Mouse (Mus musculus) ovary, postnatal 36 days (tissue): ENCODE measurements around the gene Mtmr2.

Source experiments
- DNase-seq: peaks from one replicate; pipeline ENCODE4 v3.0.0; 2022; ENCODE audit warnings: low spot score, mixed read lengths

Gene Mtmr2

DNA sequence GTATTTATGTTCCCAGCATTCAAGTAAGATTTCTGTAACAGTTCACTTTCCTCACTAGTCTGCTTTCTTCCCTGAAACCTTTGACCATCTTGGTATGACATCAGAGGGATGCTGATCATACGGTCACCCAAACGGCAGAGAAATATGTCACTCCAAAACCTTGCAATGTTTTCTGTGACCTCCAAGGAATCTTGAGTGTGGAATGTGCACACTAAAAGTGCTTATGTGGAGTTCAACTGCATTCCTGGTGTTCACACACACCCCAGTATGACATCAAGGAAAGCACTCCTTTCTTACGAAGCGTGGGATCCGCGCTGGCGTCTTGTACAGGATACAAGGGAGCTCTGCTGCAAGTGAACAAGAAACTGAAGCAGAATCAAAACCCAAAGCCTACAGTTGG lies 58.6 kb downstream of the Mtmr2 start:
- no peak for DNase-seq

DNA sequence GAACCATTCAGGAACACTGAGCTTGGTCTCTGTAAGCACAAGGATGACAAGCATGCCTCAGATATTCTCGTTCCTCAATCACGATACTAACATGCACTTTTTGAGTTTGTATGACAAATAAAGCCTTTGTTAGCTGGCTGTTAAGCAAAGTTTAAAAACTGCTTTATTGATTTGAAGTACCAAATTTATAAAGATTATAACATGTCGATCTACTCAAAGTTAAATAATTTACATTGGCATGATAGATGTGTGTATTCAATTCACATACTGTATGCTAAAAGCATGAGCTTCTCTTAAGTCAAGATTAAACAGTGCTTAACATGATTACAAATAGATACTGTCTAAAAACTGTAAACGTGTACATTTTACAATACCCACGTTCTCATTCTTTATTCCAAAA lies 59.4 kb downstream of the Mtmr2 start:
- no peak for DNase-seq

DNA sequence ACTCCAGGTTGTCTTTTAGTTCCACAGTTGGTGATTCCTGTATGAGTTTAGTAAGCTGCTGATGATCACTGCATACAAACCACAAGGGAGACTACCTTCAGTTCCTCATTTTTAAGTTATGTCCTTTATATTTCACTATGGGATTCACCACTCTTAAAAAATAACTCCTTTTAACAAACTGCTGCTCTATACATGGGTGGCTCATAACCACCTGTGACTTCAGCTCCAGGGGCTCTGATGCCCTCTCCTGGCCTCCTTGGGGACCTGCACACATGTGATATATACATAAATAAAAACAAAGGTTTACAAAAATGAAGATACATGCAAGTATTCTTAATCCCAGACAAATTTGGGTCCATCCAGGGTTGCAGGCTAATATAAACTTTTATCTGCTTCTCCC lies 61.7 kb downstream of the Mtmr2 start:
- DNase-seq, result no peak

- no peak for DNase-seq
These were observed 70.2 kb downstream of the Mtmr2 start for GRCm38 (mm10) chr9:13818369-13818768.

- DNase-seq, result no peak
These were observed 72.6 kb downstream of the Mtmr2 start for GRCm38 (mm10) chr9:13820774-13821173.

- DNase-seq, result no peak
These were observed 77.7 kb downstream of the Mtmr2 start for GRCm38 (mm10) chr9:13825896-13826295.

DNA sequence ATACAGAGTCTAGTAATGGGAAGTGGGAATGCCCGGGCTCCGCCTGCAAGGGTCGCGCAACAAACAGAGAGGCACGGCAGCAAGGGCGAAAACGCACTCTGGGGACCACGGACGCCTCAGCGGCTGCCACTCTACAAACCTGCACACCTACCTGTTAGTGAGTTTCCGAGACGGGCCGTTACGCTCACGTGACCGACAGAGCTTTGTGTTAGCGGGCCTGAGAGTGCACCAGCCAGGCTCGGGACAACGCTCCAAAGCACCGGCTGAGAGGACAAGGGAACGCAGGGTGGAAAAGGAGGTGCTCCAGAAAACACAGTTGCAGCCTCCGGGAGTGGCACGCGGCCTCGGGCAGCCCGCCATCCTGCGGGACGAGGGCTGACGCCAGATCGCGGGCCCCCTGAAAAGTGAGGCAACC lies 78.2 kb downstream of the Mtmr2 start:
- peak; percentile 63 for DNase-seq

DNA sequence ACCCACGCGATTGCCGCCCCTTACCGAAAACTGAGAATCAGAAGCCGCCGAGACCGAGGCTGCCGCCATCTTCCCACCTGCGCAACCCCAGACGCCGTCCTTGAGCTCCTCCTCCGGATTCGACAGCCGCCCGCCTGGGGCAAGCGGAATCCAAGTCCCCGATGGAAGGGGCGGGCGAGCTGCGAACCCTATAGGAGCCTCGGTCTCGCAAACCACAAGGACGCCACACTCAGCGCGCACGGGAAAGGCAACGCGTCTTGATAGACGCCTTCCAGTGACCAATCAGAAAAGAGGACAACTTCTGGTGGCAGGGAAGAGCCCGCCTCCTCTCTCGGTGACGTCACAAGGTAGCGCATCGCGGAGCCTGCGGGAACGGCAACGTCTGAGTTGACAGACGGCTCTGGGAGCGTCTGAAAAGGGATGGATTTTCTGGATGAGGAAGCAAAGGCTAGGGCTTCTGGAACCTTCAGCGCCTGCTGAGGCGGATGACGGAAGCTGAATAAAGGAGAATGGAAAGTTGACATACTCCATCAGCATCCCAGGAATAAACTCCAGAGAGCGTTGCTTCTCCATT lies 78.7 kb downstream of the Mtmr2 start, which contains the start of gene Cep57:
Cep57 (minus strand) TSS at position 276 of the 574 bp plus-strand sequence.
- DNase-seq, result peak; percentile 90

DNA sequence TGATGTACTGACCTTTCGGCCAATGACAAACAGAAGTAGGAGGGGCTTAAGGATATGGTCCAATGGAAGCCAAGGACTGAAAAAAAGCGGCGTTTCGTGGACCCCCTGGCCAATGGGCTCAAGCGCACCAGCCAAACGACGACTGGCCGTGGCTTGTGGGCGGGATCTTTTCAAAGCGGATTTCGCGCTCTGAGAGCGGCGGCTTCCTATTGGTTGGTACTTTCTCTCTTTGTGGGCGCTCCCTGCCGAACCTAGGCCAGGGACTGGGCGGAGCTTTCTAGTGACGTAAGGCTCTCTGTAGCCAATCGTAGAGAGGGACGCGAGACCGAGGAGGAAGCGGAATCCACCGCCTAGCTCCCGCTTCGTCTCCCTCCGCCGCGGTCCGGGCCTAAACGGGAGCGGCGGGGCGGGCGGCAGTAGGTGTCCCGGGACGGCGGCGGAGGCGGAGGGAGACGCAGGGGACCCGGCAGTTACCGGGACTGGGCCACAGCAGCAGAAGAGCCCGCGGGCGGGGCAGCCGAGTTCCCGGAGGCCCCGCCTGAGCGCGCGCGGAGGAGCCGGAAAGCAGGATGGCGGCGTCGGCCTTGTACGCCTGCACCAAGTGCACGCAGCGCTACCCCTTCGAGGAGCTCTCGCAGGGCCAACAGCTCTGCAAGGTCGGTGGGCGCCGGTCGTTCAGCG lies 79.3 kb downstream of the Mtmr2 start, which contains the start of gene Fam76b:
Fam76b (plus strand) TSS at position 311 of the 681 bp plus-strand sequence.
- DNase-seq, result peak; percentile 97

GRCm38 (mm10) chr9:13828087-13828441 lies 79.9 kb downstream of the Mtmr2 start:
- no peak for DNase-seq

GRCm38 (mm10) chr9:13835256-13835655 lies 87.0 kb downstream of the Mtmr2 start:
- no peak for DNase-seq

DNA sequence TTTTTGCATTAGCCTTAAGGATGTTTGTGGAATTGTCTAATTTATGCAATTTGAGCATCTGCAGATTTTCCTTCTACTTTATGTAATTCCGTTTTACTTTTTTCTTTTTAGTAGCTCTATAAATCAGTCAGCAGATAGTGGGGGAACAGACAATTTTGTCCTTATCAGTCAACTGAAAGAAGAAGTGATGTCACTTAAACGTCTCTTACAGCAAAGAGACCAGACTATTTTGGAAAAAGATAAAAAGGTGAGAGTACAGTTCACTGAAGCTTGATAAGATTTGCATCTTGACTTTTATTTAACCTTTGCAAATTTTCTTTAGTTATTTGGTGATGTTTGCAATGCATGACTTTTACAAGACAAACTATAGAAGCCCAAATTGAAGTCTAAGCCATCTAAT lies 88.5 kb downstream of the Mtmr2 start:
- no peak for DNase-seq

- no peak for DNase-seq
These were observed 99.4 kb downstream of the Mtmr2 start for GRCm38 (mm10) chr9:13847591-13847990.

DNA sequence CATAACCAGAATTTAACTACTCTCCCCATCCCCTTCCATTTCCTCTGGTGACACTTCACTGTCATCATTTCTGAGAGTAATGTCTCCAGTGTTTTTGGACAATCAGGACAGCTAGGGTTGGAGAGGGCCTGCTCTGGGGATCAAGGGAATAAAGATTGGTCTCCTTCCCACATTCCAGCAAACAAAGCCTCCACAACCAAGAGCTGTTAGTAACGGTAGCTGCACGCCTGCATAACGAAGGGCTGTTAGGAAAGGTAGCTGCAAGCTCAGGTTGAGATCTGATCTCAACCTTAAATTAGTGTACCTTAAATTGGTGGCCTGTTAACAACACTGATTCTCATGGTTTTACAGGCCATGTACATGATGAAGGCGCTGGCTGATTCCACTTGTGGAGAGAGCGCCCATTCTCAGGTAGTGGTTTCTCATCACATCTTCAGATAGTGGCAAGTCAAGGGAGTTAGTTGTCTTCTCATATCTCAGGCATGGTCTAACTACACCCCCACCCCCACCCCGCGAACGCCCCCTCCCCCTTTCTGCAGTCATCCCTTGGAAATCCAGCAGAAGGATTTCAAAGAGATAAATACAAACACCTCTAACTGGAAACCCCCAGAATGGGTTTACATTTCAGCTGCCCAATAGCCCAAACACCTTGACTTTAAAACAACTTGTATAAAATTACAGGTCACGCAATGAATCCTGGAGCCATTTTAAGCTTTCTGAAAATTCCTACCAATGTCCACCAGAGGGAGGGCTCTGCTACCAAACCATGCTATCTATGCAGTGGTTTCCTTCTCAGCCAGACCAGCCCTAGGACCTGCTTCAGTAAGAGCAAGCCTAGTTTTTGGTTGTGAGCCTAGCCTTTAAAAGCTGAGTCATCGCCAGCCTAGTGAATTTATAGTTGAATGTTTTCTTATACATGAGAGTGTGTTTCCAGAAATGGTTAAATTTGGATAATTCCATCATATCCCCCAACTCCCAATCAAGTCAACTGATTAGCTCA lies 100.6 kb downstream of the Mtmr2 start:
- no peak for DNase-seq

GRCm38 (mm10) chr9:13853876-13854275 lies 105.7 kb downstream of the Mtmr2 start:
- DNase-seq, result no peak
